Mouse (Mus musculus): ENCODE results near the gene Zfp948. TPM values are rescaled to one million over a fixed set of nuclear protein-coding genes. Genes with fewer than 3 reads are reported as not detected.

The Zfp948 gene
- total and polyA plus RNA-seq, 3 experiments: 0.72 to 1.6 (median 0.74) TPM

- Histone ChIP-seq H3K4me2 (ENCODE audit: insufficient read depth, low read depth, poor library complexity, severe bottlenecking) (no peak overlapping the region), H3K4me3 (replicated peaks in 1 of 3; ENCODE audit: low read depth in 2 of 3, low read length in 2 of 3, poor library complexity in 1 of 3) (no peak overlapping the region), H3K27me3 (replicated peaks) (no peaks in the 10 kb centered on the region), H3K79me2 (replicated peaks; ENCODE audit: control insufficient read depth, extremely low read depth, insufficient read depth, poor library complexity, severe bottlenecking) (no peaks in the 10 kb centered on the region), H3K27ac (ENCODE audit: insufficient read depth, low read depth) (no peak overlapping the region), H3K36me3 (replicated peaks in 1 of 2; ENCODE audit: control insufficient read depth in 1 of 2, insufficient read depth in 1 of 2, low read length in 1 of 2) (no peaks in the 10 kb centered on the region), H3K9ac (ENCODE audit: insufficient read depth, low read depth) (no peak overlapping the region), H3K4me1 (ENCODE audit: control insufficient read depth in 1 of 2, insufficient read depth in 2 of 2) (peaks cover 4 to 13% of the 10 kb centered on the region in 2 experiments; a peak in 3 of 4 replicates), H3K9me3 (replicated peaks; ENCODE audit: low read length) (no peaks in the 10 kb centered on the region)
- in situ Hi-C loops (cut with MboI; ENCODE audit: low pct_ligation_motif_present, low pct_unique_long_range_greater_than_20kb, low sequenced_read_pairs): no loop called here
- no peak for DNase-seq (ENCODE audit: extremely low read depth)
- dilution Hi-C loops (cut with MboI; ENCODE audit: extremely low pct_ligation_motif_present, extremely low pct_unique_long_range_greater_than_20kb, low sequenced_read_pairs): no loop called here
- TF ChIP-seq SIN3A (IDR thresholded peaks at IDR 0.05; ENCODE audit: low read length): no peak
- TF ChIP-seq NRF1 (IDR thresholded peaks at IDR 0.05; ENCODE audit: low read depth, low read length): no peak
- TF ChIP-seq HCFC1 (IDR thresholded peaks at IDR 0.05; ENCODE audit: low read depth, low read length): no peak
- TF ChIP-seq JUND (conservative IDR thresholded peaks at IDR 0.05; ENCODE audit: low read depth, low read length): no peak
- no peak for TF ChIP-seq BHLHE40 (IDR thresholded peaks at IDR 0.05; ENCODE audit: low read depth, low read length)
- no peak for TF ChIP-seq CTCF (conservative IDR thresholded peaks at IDR 0.05 in 1 of 2, IDR thresholded peaks at IDR 0.05 in 1 of 2; ENCODE audit: low read depth in 2 of 2, low read length in 2 of 2)
- no peak for TF ChIP-seq MAZ (IDR thresholded peaks at IDR 0.05; ENCODE audit: low read depth, low read length)
- no peak for TF ChIP-seq MAFK (IDR thresholded peaks at IDR 0.05; ENCODE audit: insufficient replicate concordance, low read length)
- TF ChIP-seq RAD21 (IDR thresholded peaks at IDR 0.05; ENCODE audit: low read depth, low read length): no peak
- TF ChIP-seq PAX5 (IDR thresholded peaks at IDR 0.05; ENCODE audit: low read length): no peak
- TF ChIP-seq USF2 (conservative IDR thresholded peaks at IDR 0.05; ENCODE audit: low read depth, low read length): no peak
- TF ChIP-seq NELFE (IDR thresholded peaks at IDR 0.05; ENCODE audit: low read depth, low read length): no peak
- TF ChIP-seq JUN (IDR thresholded peaks at IDR 0.05; ENCODE audit: insufficient read depth, low read depth, low read length): no peak
- no peak for TF ChIP-seq KAT2A (IDR thresholded peaks at IDR 0.05; ENCODE audit: insufficient replicate concordance, low read length)
Measured at GRCm38 (mm10) chr17:21530645-21531330, 36.0 kb upstream of the Zfp948 start.

GRCm38 (mm10) chr17:21531621-21532020, 35.2 kb upstream of the Zfp948 start:
- dilution Hi-C loops (cut with MboI; ENCODE audit: extremely low pct_ligation_motif_present, extremely low pct_unique_long_range_greater_than_20kb, low sequenced_read_pairs) (no loop called here), in situ Hi-C loops (cut with MboI; ENCODE audit: low pct_ligation_motif_present, low pct_unique_long_range_greater_than_20kb, low sequenced_read_pairs) (no loop called here)
- H3K9me3 ChIP-seq (replicated peaks; ENCODE audit: low read length): no peaks in the 10 kb centered on the region
- TF ChIP-seq HCFC1 (IDR thresholded peaks at IDR 0.05; ENCODE audit: low read depth, low read length): no peak
- no peak for TF ChIP-seq ZMIZ1 (IDR thresholded peaks at IDR 0.05; ENCODE audit: low read depth, low read length)
- no peak for TF ChIP-seq E2F4 (IDR thresholded peaks at IDR 0.05; ENCODE audit: insufficient replicate concordance, low read depth, low read length)
- no peak for TF ChIP-seq MAFK (IDR thresholded peaks at IDR 0.05; ENCODE audit: insufficient replicate concordance, low read length)
- no peak for TF ChIP-seq JUN (IDR thresholded peaks at IDR 0.05; ENCODE audit: insufficient read depth, low read depth, low read length)
- no peak for TF ChIP-seq ZNF384 (IDR thresholded peaks at IDR 0.05; ENCODE audit: low read depth, low read length)
- no peak for TF ChIP-seq MXI1 (IDR thresholded peaks at IDR 0.05; ENCODE audit: low read depth, low read length)
- no peak for TF ChIP-seq TBP (conservative IDR thresholded peaks at IDR 0.05; ENCODE audit: low read depth, low read length)
- TF ChIP-seq EP300 (IDR thresholded peaks at IDR 0.05; ENCODE audit: low read length): no peak
- TF ChIP-seq NELFE (IDR thresholded peaks at IDR 0.05; ENCODE audit: low read depth, low read length): no peak
- TF ChIP-seq ETS1 (conservative IDR thresholded peaks at IDR 0.05; ENCODE audit: low read depth, low read length): no peak
- no peak for TF ChIP-seq MAX (IDR thresholded peaks at IDR 0.05; ENCODE audit: low read length)
- TF ChIP-seq MYC (IDR thresholded peaks at IDR 0.05; ENCODE audit: low read depth, low read length): no peak
- no peak for TF ChIP-seq CHD1 (IDR thresholded peaks at IDR 0.05; ENCODE audit: low read depth, low read length)
- TF ChIP-seq ZKSCAN1 (IDR thresholded peaks at IDR 0.05; ENCODE audit: borderline replicate concordance, low read depth, low read length): no peak
- no peak for TF ChIP-seq KAT2A (IDR thresholded peaks at IDR 0.05; ENCODE audit: insufficient replicate concordance, low read length)
- no peak for TF ChIP-seq MEF2A (IDR thresholded peaks at IDR 0.05; ENCODE audit: borderline replicate concordance, low read depth, low read length)
- H3K27ac ChIP-seq (ENCODE audit: insufficient read depth, low read depth): no peak overlapping the region
- H3K79me2 ChIP-seq (replicated peaks; ENCODE audit: control insufficient read depth, extremely low read depth, insufficient read depth, poor library complexity, severe bottlenecking): peaks cover 1% of the 10 kb centered on the region; the same call in 1 of the 2 replicates
- H3K4me1 ChIP-seq (ENCODE audit: control insufficient read depth in 1 of 2, insufficient read depth in 2 of 2): peaks cover 4 to 13% of the 10 kb centered on the region in 2 experiments; a peak in 3 of 4 replicates
- no peaks in the 10 kb centered on the region for H3K36me3 ChIP-seq (replicated peaks in 1 of 2; ENCODE audit: control insufficient read depth in 1 of 2, insufficient read depth in 1 of 2, low read length in 1 of 2)
- H3K9ac ChIP-seq (ENCODE audit: insufficient read depth, low read depth): no peak overlapping the region
- no peak overlapping the region for H3K4me3 ChIP-seq (replicated peaks in 1 of 3; ENCODE audit: low read depth in 2 of 3, low read length in 2 of 3, poor library complexity in 1 of 3)
- no peak for DNase-seq (ENCODE audit: extremely low read depth)
- H3K27me3 ChIP-seq (replicated peaks): no peaks in the 10 kb centered on the region
- no peak overlapping the region for H3K4me2 ChIP-seq (ENCODE audit: insufficient read depth, low read depth, poor library complexity, severe bottlenecking)
